Mouse (Mus musculus): ENCODE results near the gene Panx2. TPM values are rescaled to one million over a fixed set of nuclear protein-coding genes. Genes with fewer than 3 reads are reported as not detected.

Panx2 gene
- total and polyA plus RNA-seq, 3 experiments, result not detected

- DNase-seq (ENCODE audit: extremely low read depth), result peak; percentile 21
- peak overlapping the region; percentile 46; the same call in 1 of the 2 replicates for H3K27ac ChIP-seq (ENCODE audit: insufficient read depth, low read depth)
- H3K9me3 ChIP-seq (replicated peaks; ENCODE audit: low read length), result no peaks in the 10 kb centered on the region
- H3K4me1 ChIP-seq (ENCODE audit: control insufficient read depth in 1 of 2, insufficient read depth in 2 of 2), result peaks cover 6 to 42% of the 10 kb centered on the region in 2 experiments; a peak in 3 of 4 replicates
- peaks cover 7 to 19% of the 10 kb centered on the region in 2 experiments for H3K36me3 ChIP-seq (replicated peaks in 1 of 2; ENCODE audit: control insufficient read depth in 1 of 2, insufficient read depth in 1 of 2, low read length in 1 of 2)
- peaks cover 37% of the 10 kb centered on the region for H3K79me2 ChIP-seq (replicated peaks; ENCODE audit: control insufficient read depth, extremely low read depth, insufficient read depth, poor library complexity, severe bottlenecking)
- in situ Hi-C loops (cut with MboI; ENCODE audit: low pct_ligation_motif_present, low pct_unique_long_range_greater_than_20kb, low sequenced_read_pairs), result loop anchor here (10.0 kb wide), 2 partner anchors 251 to 349 kb away; partner anchors contain the start of genes C730034F03Rik, Chkb, Cpt1b and Gm44502
- peak overlapping the region; percentile 96 for H3K9ac ChIP-seq (ENCODE audit: insufficient read depth, low read depth)
- dilution Hi-C loops (cut with MboI; ENCODE audit: extremely low pct_ligation_motif_present, extremely low pct_unique_long_range_greater_than_20kb, low sequenced_read_pairs), result no loop called here
- peak overlapping the region; percentile 59; the same call in 1 of the 2 replicates for H3K4me2 ChIP-seq (ENCODE audit: insufficient read depth, low read depth, poor library complexity, severe bottlenecking)
- TF ChIP-seq USF1 (IDR thresholded peaks at IDR 0.05; ENCODE audit: low read depth, low read length) (no peak), POLR2A (IDR thresholded peaks at IDR 0.05; ENCODE audit: low read depth, low read length) (peak; percentile 1; the same call in 1 of the 2 replicates)
- peak overlapping the region; percentile 83 to 94 (median 88) for H3K4me3 ChIP-seq (replicated peaks in 1 of 3; ENCODE audit: low read depth in 2 of 3, low read length in 2 of 3, poor library complexity in 1 of 3)
- H3K27me3 ChIP-seq (replicated peaks), result peaks cover 39% of the 10 kb centered on the region
These were observed 16.7 kb downstream of the Panx2 start for GRCm38 (mm10) chr15:89076156-89076731.

GRCm38 (mm10) chr15:89078208-89078836 lies 18.8 kb downstream of the Panx2 start:
- no peaks in the 10 kb centered on the region for H3K9me3 ChIP-seq (replicated peaks; ENCODE audit: low read length)
- DNase-seq (ENCODE audit: extremely low read depth), result peak; percentile 90
- dilution Hi-C loops (cut with MboI; ENCODE audit: extremely low pct_ligation_motif_present, extremely low pct_unique_long_range_greater_than_20kb, low sequenced_read_pairs), result no loop called here
- peaks cover 37% of the 10 kb centered on the region for H3K79me2 ChIP-seq (replicated peaks; ENCODE audit: control insufficient read depth, extremely low read depth, insufficient read depth, poor library complexity, severe bottlenecking)
- H3K27ac ChIP-seq (ENCODE audit: insufficient read depth, low read depth), result peak overlapping the region; percentile 91
- peaks cover 20% of the 10 kb centered on the region for H3K27me3 ChIP-seq (replicated peaks)
- in situ Hi-C loops (cut with MboI; ENCODE audit: low pct_ligation_motif_present, low pct_unique_long_range_greater_than_20kb, low sequenced_read_pairs), result loop anchor here (10.0 kb wide), 2 partner anchors 254 to 346 kb away; partner anchors contain the start of genes C730034F03Rik, Chkb, Cpt1b and Gm44502
- H3K4me2 ChIP-seq (ENCODE audit: insufficient read depth, low read depth, poor library complexity, severe bottlenecking), result peak overlapping the region; percentile 59
- H3K4me3 ChIP-seq (replicated peaks in 1 of 3; ENCODE audit: low read depth in 2 of 3, low read length in 2 of 3, poor library complexity in 1 of 3), result peak overlapping the region; percentile 83 to 94 (median 88)
- peaks cover 27 to 39% of the 10 kb centered on the region in 2 experiments for H3K36me3 ChIP-seq (replicated peaks in 1 of 2; ENCODE audit: control insufficient read depth in 1 of 2, insufficient read depth in 1 of 2, low read length in 1 of 2)
- H3K9ac ChIP-seq (ENCODE audit: insufficient read depth, low read depth), result peak overlapping the region; percentile 96
- H3K4me1 ChIP-seq (ENCODE audit: control insufficient read depth in 1 of 2, insufficient read depth in 2 of 2), result peaks cover 6 to 42% of the 10 kb centered on the region in 2 experiments; a peak in 3 of 4 replicates
- TF ChIP-seq CHD2 (IDR thresholded peaks at IDR 0.05; ENCODE audit: low read length) (peak; percentile 90), NRF1 (IDR thresholded peaks at IDR 0.05; ENCODE audit: low read depth, low read length) (no peak), ELF1 (IDR thresholded peaks at IDR 0.05; ENCODE audit: low read depth, low read length) (peak; percentile 93), NELFE (IDR thresholded peaks at IDR 0.05; ENCODE audit: low read depth, low read length) (peak; percentile 72), TCF12 (IDR thresholded peaks at IDR 0.05; ENCODE audit: low read depth, low read length) (0 out of 2 replicates have a peak, but pooled peaks have one; percentile 42), E2F4 (IDR thresholded peaks at IDR 0.05; ENCODE audit: insufficient replicate concordance, low read depth, low read length) (no peak), ZNF384 (IDR thresholded peaks at IDR 0.05; ENCODE audit: low read depth, low read length) (no peak), UBTF (IDR thresholded peaks at IDR 0.05; ENCODE audit: low read depth, low read length) (no peak), POLR2AphosphoS2 (IDR thresholded peaks at IDR 0.05; ENCODE audit: low read depth, low read length) (peak; percentile 36; the same call in 1 of the 2 replicates), SIN3A (IDR thresholded peaks at IDR 0.05; ENCODE audit: low read length) (peak; percentile 87), ETS1 (conservative IDR thresholded peaks at IDR 0.05; ENCODE audit: low read depth, low read length) (0 out of 2 replicates have a peak, but pooled peaks have one; percentile 41), MAZ (IDR thresholded peaks at IDR 0.05; ENCODE audit: low read depth, low read length) (peak; percentile 86; the same call in 1 of the 2 replicates), SMC3 (IDR thresholded peaks at IDR 0.05; ENCODE audit: low read depth, low read length) (no peak), MEF2A (IDR thresholded peaks at IDR 0.05; ENCODE audit: borderline replicate concordance, low read depth, low read length) (no peak), USF2 (conservative IDR thresholded peaks at IDR 0.05; ENCODE audit: low read depth, low read length) (no peak), JUND (conservative IDR thresholded peaks at IDR 0.05; ENCODE audit: low read depth, low read length) (0 out of 2 replicates have a peak, but pooled peaks have one; percentile 21), MYC (IDR thresholded peaks at IDR 0.05; ENCODE audit: low read depth, low read length) (peak; percentile 82), EP300 (IDR thresholded peaks at IDR 0.05; ENCODE audit: low read length) (peak; percentile 49; the same call in 1 of the 2 replicates), MAX (IDR thresholded peaks at IDR 0.05; ENCODE audit: low read length) (peak; percentile 69), IRF4 (IDR thresholded peaks at IDR 0.05; ENCODE audit: low read depth, low read length) (peak; percentile 64), POLR2A (IDR thresholded peaks at IDR 0.05; ENCODE audit: low read depth, low read length) (peak; percentile 85), ZKSCAN1 (IDR thresholded peaks at IDR 0.05; ENCODE audit: borderline replicate concordance, low read depth, low read length) (no peak), USF1 (IDR thresholded peaks at IDR 0.05; ENCODE audit: low read depth, low read length) (no peak), MAFK (IDR thresholded peaks at IDR 0.05; ENCODE audit: insufficient replicate concordance, low read length) (no peak), CTCF (conservative IDR thresholded peaks at IDR 0.05 in 1 of 2, IDR thresholded peaks at IDR 0.05 in 1 of 2; ENCODE audit: low read depth in 2 of 2, low read length in 2 of 2) (no peak), TBP (conservative IDR thresholded peaks at IDR 0.05; ENCODE audit: low read depth, low read length) (peak; percentile 85; the same call in 1 of the 2 replicates), RAD21 (IDR thresholded peaks at IDR 0.05; ENCODE audit: low read depth, low read length) (no peak), RCOR1 (conservative IDR thresholded peaks at IDR 0.05; ENCODE audit: low read depth, low read length) (no peak), ZMIZ1 (IDR thresholded peaks at IDR 0.05; ENCODE audit: low read depth, low read length) (peak; percentile 76)
